Mouse (Mus musculus): Measurements from ENCODE around the gene Trpv2. TPM values are rescaled to one million over a fixed set of nuclear protein-coding genes. Genes with fewer than 3 reads are reported as not detected.

The Trpv2 gene
- total and polyA plus RNA-seq, 3 experiments = 30.0 to 30.4 TPM; not detected in 1

DNA sequence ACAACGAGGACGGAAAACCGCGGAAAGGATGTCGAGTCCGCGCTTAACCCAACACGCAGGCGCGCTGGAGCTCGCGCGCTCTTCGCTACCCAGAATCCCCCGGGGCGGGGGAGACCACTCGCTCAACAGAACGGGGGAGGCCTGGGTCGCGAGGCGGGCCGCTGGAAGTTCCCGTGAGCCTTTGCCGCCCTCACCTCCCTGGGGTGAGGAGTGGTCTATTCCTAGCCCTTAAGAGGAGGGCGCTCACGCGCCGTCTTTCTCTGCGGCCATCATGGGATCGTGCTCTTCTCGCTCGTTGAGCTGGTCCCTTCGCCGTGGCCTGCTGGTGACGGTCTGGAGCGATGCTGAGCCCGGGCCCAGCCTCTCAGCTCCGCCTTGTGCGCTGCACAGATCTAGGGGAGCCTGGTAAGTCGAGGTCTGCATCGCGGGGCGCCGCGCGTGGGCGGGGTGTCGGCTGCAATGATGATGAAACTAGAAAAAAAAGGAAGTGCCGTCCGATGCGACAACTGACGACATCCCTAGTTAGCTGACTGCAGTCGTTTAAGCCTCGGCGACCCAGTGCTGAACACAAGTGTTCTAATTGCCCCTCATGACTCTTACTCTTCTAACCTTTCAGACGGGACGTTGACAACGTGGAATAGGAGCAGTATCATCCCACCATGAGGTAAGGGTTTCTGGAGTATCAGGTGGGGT is 28.5 kb downstream of the Trpv2 start:
- H3K27ac ChIP-seq (ENCODE audit: control insufficient read depth, low read depth, low read length) = peak overlapping the region; percentile 99
- no peaks in the 10 kb centered on the region for H3K9me3 ChIP-seq (replicated peaks; ENCODE audit: insufficient read depth, low read length)
- H3K4me3 ChIP-seq (ENCODE audit: control insufficient read depth in 1 of 2, insufficient read depth in 1 of 2, low read depth in 2 of 2, low read length in 2 of 2) = peak overlapping the region; percentile 55 to 97
- peaks cover 12 to 26% of the 10 kb centered on the region in 2 experiments for H3K36me3 ChIP-seq (ENCODE audit: control insufficient read depth in 1 of 2, insufficient read depth in 2 of 2, low read length in 2 of 2)
- peaks cover 25% of the 10 kb centered on the region for H3K79me2 ChIP-seq (ENCODE audit: control insufficient read depth, insufficient read depth, low read length, poor library complexity)
- H3K27me3 ChIP-seq (ENCODE audit: control insufficient read depth in 1 of 2, insufficient read depth in 2 of 2, low read length in 2 of 2) = no peaks in the 10 kb centered on the region
- no peak for TF ChIP-seq SMC3 (IDR thresholded peaks at IDR 0.05; ENCODE audit: low read depth, low read length)
- TF ChIP-seq POLR2AphosphoS5 (IDR thresholded peaks at IDR 0.05; ENCODE audit: borderline replicate concordance, low read depth, low read length) = peak; percentile 97
- TF ChIP-seq TBP (IDR thresholded peaks at IDR 0.05; ENCODE audit: low read depth, low read length) = peak; percentile 99
- no peak for TF ChIP-seq GATA1 (IDR thresholded peaks at IDR 0.05; ENCODE audit: low read depth, low read length)
- peak; percentile 97 to 100 for TF ChIP-seq POLR2A (IDR thresholded peaks at IDR 0.05; ENCODE audit: control insufficient read depth in 1 of 2, insufficient read depth in 1 of 2, low read depth in 1 of 2, low read length in 2 of 2, poor library complexity in 1 of 2)
- 0 out of 2 replicates have a peak, but pooled peaks have one; percentile 81 for TF ChIP-seq UBTF (IDR thresholded peaks at IDR 0.05; ENCODE audit: borderline replicate concordance, insufficient read depth, low read depth, low read length)
- H3K9ac ChIP-seq (ENCODE audit: control insufficient read depth, low read depth, low read length, poor library complexity, severe bottlenecking) = peak overlapping the region; percentile 97
- H3K4me1 ChIP-seq (ENCODE audit: control insufficient read depth in 1 of 2, insufficient read depth in 2 of 2, low read length in 2 of 2) = peaks cover 0 to 13% of the 10 kb centered on the region in 2 experiments; a peak in 2 of 4 replicates
- peak; percentile 100 for DNase-seq (ENCODE audit: low read depth, low spot score)

- Histone ChIP-seq H3K9ac (ENCODE audit: control insufficient read depth, low read depth, low read length, poor library complexity, severe bottlenecking) (peak overlapping the region; percentile 97), H3K9me3 (replicated peaks; ENCODE audit: insufficient read depth, low read length) (no peaks in the 10 kb centered on the region), H3K36me3 (ENCODE audit: control insufficient read depth in 1 of 2, insufficient read depth in 2 of 2, low read length in 2 of 2) (peaks cover 12 to 26% of the 10 kb centered on the region in 2 experiments), H3K79me2 (ENCODE audit: control insufficient read depth, insufficient read depth, low read length, poor library complexity) (peaks cover 25% of the 10 kb centered on the region), H3K27me3 (ENCODE audit: control insufficient read depth in 1 of 2, insufficient read depth in 2 of 2, low read length in 2 of 2) (no peaks in the 10 kb centered on the region), H3K27ac (ENCODE audit: control insufficient read depth, low read depth, low read length) (peak overlapping the region; percentile 99), H3K4me3 (ENCODE audit: control insufficient read depth in 1 of 2, insufficient read depth in 1 of 2, low read depth in 2 of 2, low read length in 2 of 2) (peak overlapping the region; percentile 55 to 97), H3K4me1 (ENCODE audit: control insufficient read depth in 1 of 2, insufficient read depth in 2 of 2, low read length in 2 of 2) (peaks cover 0 to 13% of the 10 kb centered on the region in 2 experiments; a peak in 2 of 4 replicates)
- DNase-seq (ENCODE audit: low read depth, low spot score) = peak; percentile 81
- TF ChIP-seq TAL1 (IDR thresholded peaks at IDR 0.05; ENCODE audit: low read length) (no peak), USF2 (IDR thresholded peaks at IDR 0.05; ENCODE audit: borderline replicate concordance in 1 of 2, insufficient read depth in 1 of 2, low read depth in 1 of 2, low read length in 2 of 2) (no peak), TCF12 (IDR thresholded peaks at IDR 0.05; ENCODE audit: low read depth, low read length) (no peak), MAX (IDR thresholded peaks at IDR 0.05; ENCODE audit: low read length) (no peak), MAZ (IDR thresholded peaks at IDR 0.05; ENCODE audit: low read depth, low read length) (no peak), ZC3H11A (IDR thresholded peaks at IDR 0.05; ENCODE audit: low read depth, low read length) (no peak), POLR2A (IDR thresholded peaks at IDR 0.05; ENCODE audit: control insufficient read depth in 1 of 2, insufficient read depth in 1 of 2, low read depth in 1 of 2, low read length in 2 of 2, poor library complexity in 1 of 2) (peak in 1 of 2 experiments; percentile 61; a peak in 2 of 4 replicates), TBP (IDR thresholded peaks at IDR 0.05; ENCODE audit: low read depth, low read length) (no peak), JUND (IDR thresholded peaks at IDR 0.05; ENCODE audit: low read depth, low read length) (no peak), USF1 (IDR thresholded peaks at IDR 0.05; ENCODE audit: low read depth, low read length) (no peak), MEF2A (IDR thresholded peaks at IDR 0.05; ENCODE audit: extremely low read depth, insufficient replicate concordance, low read depth, low read length, poor library complexity, severe bottlenecking) (no peak), MYB (IDR thresholded peaks at IDR 0.05; ENCODE audit: low read depth, low read length) (no peak), ZKSCAN1 (IDR thresholded peaks at IDR 0.05; ENCODE audit: low read depth, low read length) (no peak), UBTF (IDR thresholded peaks at IDR 0.05; ENCODE audit: borderline replicate concordance, insufficient read depth, low read depth, low read length) (no peak), MYC (IDR thresholded peaks at IDR 0.05; ENCODE audit: low read depth, low read length) (no peak), HCFC1 (IDR thresholded peaks at IDR 0.05; ENCODE audit: low read depth, low read length) (no peak), BHLHE40 (IDR thresholded peaks at IDR 0.05; ENCODE audit: borderline replicate concordance, low read depth, low read length) (no peak), POLR2AphosphoS5 (IDR thresholded peaks at IDR 0.05; ENCODE audit: borderline replicate concordance, low read depth, low read length) (peak; percentile 50; the same call in 1 of the 2 replicates), CTCF (IDR thresholded peaks at IDR 0.05 in 2 of 3, conservative IDR thresholded peaks at IDR 0.05 in 1 of 3; ENCODE audit: control insufficient read depth in 1 of 3, insufficient read depth in 1 of 3, low read depth in 2 of 3, low read length in 3 of 3, poor library complexity in 1 of 3, severe bottlenecking in 1 of 3) (peak in 1 of 3 experiments; percentile 21; a peak in 1 of 6 replicates), GABPA (IDR thresholded peaks at IDR 0.05; ENCODE audit: low read depth, low read length) (no peak), MXI1 (IDR thresholded peaks at IDR 0.05; ENCODE audit: low read depth, low read length) (no peak), MAFK (IDR thresholded peaks at IDR 0.05; ENCODE audit: borderline replicate concordance, low read depth, low read length) (no peak), KAT2A (conservative IDR thresholded peaks at IDR 0.05; ENCODE audit: low read depth, low read length) (no peak)
These were observed 29.2 kb downstream of the Trpv2 start for GRCm38 (mm10) chr11:62603312-62604056.

Data from MEL (cell line).